Mouse (Mus musculus) liver, embryonic 15.5 days (tissue): ENCODE measurements around the gene Ogfod2. TPM values are rescaled to one million over a fixed set of nuclear protein-coding genes. Genes with fewer than 3 reads are reported as not detected.
A peak's percentile ranks its signal among the peaks of the same experiment; 100 is the strongest.

Experiments used
- ATAC-seq: fragments of 200-750 bp; cut with Nextera tagmentation; 2 replicates; pipeline ENCODE4 v1.8.0; 2017; ENCODE audit warnings: moderate number of reproducible peaks, mild to moderate bottlenecking, moderate library complexity; ENCODE audit not compliant: insufficient read depth
- H3K27ac ChIP-seq: fragments of 300-500 bp; sonication (generic); replicated peaks from 2 replicates; pipeline ENCODE4 v1.5.1; 2015; ENCODE audit warnings: mild to moderate bottlenecking, inconsistent platforms
- H3K27me3 ChIP-seq: fragments of 300-500 bp; sonication (generic); 2 replicates; pipeline ENCODE4 v1.6.1; 2015; ENCODE audit warnings: mild to moderate bottlenecking, inconsistent platforms
- H3K36me3 ChIP-seq: fragments of 300-500 bp; sonication (generic); replicated peaks from 2 replicates; pipeline ENCODE4 v1.6.1; 2015; ENCODE audit warnings: moderate library complexity, mild to moderate bottlenecking, inconsistent platforms
- H3K4me1 ChIP-seq: fragments of 300-500 bp; sonication (generic); replicated peaks from 2 replicates; pipeline ENCODE4 v1.6.1; 2015; ENCODE audit warnings: inconsistent platforms
- H3K4me2 ChIP-seq: fragments of 300-500 bp; sonication (generic); 2 replicates; pipeline ENCODE4 v1.6.1; 2015; ENCODE audit warnings: moderate library complexity, mild to moderate bottlenecking, inconsistent platforms
- H3K4me3 ChIP-seq: fragments of 300-500 bp; sonication (generic); replicated peaks from 2 replicates; pipeline ENCODE4 v1.5.1; 2015; ENCODE audit warnings: mild to moderate bottlenecking, inconsistent platforms
- H3K9ac ChIP-seq: fragments of 300-500 bp; sonication (generic); 2 replicates; pipeline ENCODE4 v1.6.1; 2015; ENCODE audit warnings: moderate library complexity, mild to moderate bottlenecking, inconsistent platforms
- H3K9me3 ChIP-seq: fragments of 300-500 bp; sonication (generic); replicated peaks from 2 replicates; pipeline ENCODE4 v1.6.1; 2016; ENCODE audit warnings: inconsistent platforms
- WGBS: fragments of 180-500 bp; shearing (Covaris S2); methylation state at CpG from one replicate; pipeline ENCODE4 v1.1.7; 2015; ENCODE audit warnings: mixed read lengths; ENCODE audit not compliant: insufficient replicate concordance; 5-methylcytosine and 5-hydroxymethylcytosine counted together
- polyA plus RNA-seq: library from polyadenylated mRNA; unstranded; fragments of >200 nt; fragmentation: Nextera tagmentation; extraction: Ambion mirVana; gene quantifications from 2 replicates; pipeline ENCODE4 v1.2.1, GENCODE M21; 2015

Gene Ogfod2
- polyA plus RNA-seq, 1 experiment from 2014 or later = 14.2 TPM

DNA sequence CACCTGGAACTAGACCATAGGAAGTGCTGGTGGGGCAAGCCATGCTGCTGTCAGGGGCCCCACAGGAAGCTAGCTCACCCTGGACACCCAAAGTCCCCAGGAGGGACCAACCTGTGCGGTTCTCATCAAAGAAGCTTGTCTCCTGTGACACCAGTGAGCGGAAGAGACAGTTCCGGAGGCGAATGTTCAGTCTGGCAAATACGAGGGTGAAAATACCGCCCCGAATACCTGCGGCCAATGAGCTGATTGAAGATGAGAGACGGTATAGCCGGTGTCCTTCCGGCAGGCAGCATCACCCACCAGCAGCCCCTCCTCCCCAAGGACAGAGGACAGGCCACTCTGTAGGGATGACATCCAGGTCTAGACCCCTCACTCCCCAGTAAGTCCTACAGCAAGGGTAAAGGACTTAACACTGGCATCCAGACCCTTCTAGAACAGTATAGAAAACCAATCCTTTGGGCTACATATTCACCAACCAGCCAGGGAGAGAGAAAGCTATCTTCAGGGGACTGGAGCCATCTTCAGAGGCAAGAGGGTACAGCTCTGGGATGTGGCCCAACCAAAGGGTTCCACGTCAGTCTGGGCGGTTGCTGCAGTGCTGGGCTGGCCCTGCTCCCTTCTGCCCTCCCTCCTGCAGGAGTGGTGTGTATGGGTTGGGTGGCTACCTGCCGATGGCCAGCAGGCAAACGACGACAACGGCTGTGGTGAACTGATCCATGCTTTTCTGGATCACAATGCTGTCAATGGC is 29.0 kb upstream of the Ogfod2 start:
- H3K9me3 ChIP-seq = no peaks in the 10 kb centered on the region
- no peak overlapping the region for H3K4me3 ChIP-seq
- no peak for ATAC-seq
- H3K36me3 ChIP-seq = no peaks in the 10 kb centered on the region
- H3K27ac ChIP-seq = no peak overlapping the region
- H3K4me1 ChIP-seq = peaks cover 37% of the 10 kb centered on the region
- H3K27me3 ChIP-seq = no peaks in the 10 kb centered on the region
- H3K9ac ChIP-seq = no peak overlapping the region
- H3K4me2 ChIP-seq = no peak overlapping the region
- WGBS = 72% methylated on average over 17 of the region's 17 CpGs

GRCm38 (mm10) chr5:124083850-124084587 is 28.1 kb upstream of the Ogfod2 start:
- H3K4me2 ChIP-seq = no peak overlapping the region
- H3K4me3 ChIP-seq = no peak overlapping the region
- no peaks in the 10 kb centered on the region; the same call in 1 of the 2 replicates for H3K36me3 ChIP-seq
- WGBS = 77% methylated on average over 14 of the region's 14 CpGs
- no peak for ATAC-seq
- H3K9me3 ChIP-seq = no peaks in the 10 kb centered on the region
- no peak overlapping the region for H3K9ac ChIP-seq
- peaks cover 32% of the 10 kb centered on the region for H3K4me1 ChIP-seq
- H3K27me3 ChIP-seq = no peaks in the 10 kb centered on the region
- H3K27ac ChIP-seq = no peak overlapping the region

GRCm38 (mm10) chr5:124084588-124085173 is 27.4 kb upstream of the Ogfod2 start:
- peak; percentile 46; the same call in 1 of the 2 replicates for ATAC-seq
- 37% methylated on average over 11 of the region's 11 CpGs for whole genome bisulfite sequencing
- no peak overlapping the region for H3K9ac ChIP-seq
- H3K4me2 ChIP-seq = no peak overlapping the region
- H3K36me3 ChIP-seq = peaks cover 6% of the 10 kb centered on the region
- H3K4me3 ChIP-seq = no peak overlapping the region
- H3K9me3 ChIP-seq = no peaks in the 10 kb centered on the region
- no peak overlapping the region for H3K27ac ChIP-seq
- no peaks in the 10 kb centered on the region for H3K27me3 ChIP-seq
- peaks cover 30% of the 10 kb centered on the region for H3K4me1 ChIP-seq

GRCm38 (mm10) chr5:124085513-124085912 is 26.6 kb upstream of the Ogfod2 start:
- H3K4me3 ChIP-seq = no peak overlapping the region
- H3K36me3 ChIP-seq = peaks cover 11% of the 10 kb centered on the region
- H3K4me2 ChIP-seq = no peak overlapping the region
- no peaks in the 10 kb centered on the region for H3K27me3 ChIP-seq
- no peak overlapping the region for H3K9ac ChIP-seq
- H3K4me1 ChIP-seq = peaks cover 31% of the 10 kb centered on the region
- WGBS = 67% methylated on average over 3 of the region's 3 CpGs
- H3K9me3 ChIP-seq = no peaks in the 10 kb centered on the region
- no peak for ATAC-seq
- no peak overlapping the region for H3K27ac ChIP-seq

DNA sequence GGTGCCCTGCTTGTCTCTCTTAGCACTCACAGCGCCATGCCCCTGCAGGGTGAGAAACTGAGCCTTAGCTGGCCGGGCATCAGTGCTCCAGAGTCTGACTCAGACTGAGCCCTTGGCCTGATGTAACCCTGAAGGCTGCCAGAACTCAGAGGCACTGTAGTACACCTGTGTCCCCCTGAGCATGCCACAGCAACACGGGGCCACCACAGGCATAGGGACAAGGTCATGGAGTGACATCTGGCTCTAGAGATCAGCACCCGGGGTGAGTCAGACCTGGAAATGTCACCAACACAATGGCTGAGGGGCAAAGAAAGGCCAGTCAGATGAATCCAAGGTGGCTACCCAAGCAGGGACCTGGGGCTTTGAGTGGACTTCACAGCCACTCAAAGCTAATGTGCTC is 25.2 kb upstream of the Ogfod2 start:
- H3K36me3 ChIP-seq = peaks cover 11% of the 10 kb centered on the region
- 66% methylated on average over 4 of the region's 4 CpGs for WGBS
- peaks cover 38% of the 10 kb centered on the region for H3K4me1 ChIP-seq
- no peak for ATAC-seq
- H3K4me3 ChIP-seq = no peak overlapping the region
- no peak overlapping the region for H3K9ac ChIP-seq
- no peaks in the 10 kb centered on the region for H3K27me3 ChIP-seq
- H3K4me2 ChIP-seq = no peak overlapping the region
- no peak overlapping the region for H3K27ac ChIP-seq
- H3K9me3 ChIP-seq = no peaks in the 10 kb centered on the region

DNA sequence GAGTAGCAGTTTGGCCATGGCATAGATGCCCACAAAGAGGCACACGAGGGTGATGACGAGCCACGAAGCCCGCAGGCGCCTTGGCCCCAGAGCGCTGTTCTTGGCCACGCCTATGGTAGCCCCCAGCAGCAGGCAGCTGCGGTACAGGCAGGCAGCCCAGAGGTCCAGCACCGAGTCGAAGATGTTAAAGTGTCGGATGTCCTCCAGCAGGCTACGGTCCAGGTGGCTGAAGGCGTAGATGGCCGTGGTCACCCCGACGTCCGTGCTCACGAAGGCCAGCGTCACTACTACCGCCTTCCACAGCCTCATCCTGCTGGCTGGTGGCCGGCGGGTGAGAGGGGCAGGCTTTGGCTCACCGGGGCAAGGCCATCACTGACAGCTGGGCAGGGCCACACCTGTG is 22.2 kb upstream of the Ogfod2 start:
- Histone ChIP-seq H3K36me3 (peaks cover 11% of the 10 kb centered on the region), H3K9me3 (no peaks in the 10 kb centered on the region), H3K9ac (no peak overlapping the region), H3K4me3 (no peak overlapping the region), H3K27me3 (no peaks in the 10 kb centered on the region), H3K27ac (no peak overlapping the region), H3K4me2 (no peak overlapping the region), H3K4me1 (peaks cover 55% of the 10 kb centered on the region)
- WGBS = 87% methylated on average over 23 of the region's 23 CpGs
- ATAC-seq = no peak

- Histone ChIP-seq H3K4me1 (peaks cover 68% of the 10 kb centered on the region), H3K36me3 (peaks cover 11% of the 10 kb centered on the region), H3K4me3 (peak overlapping the region; percentile 32), H3K27me3 (no peaks in the 10 kb centered on the region), H3K9ac (peak overlapping the region; percentile 31), H3K4me2 (peak overlapping the region; percentile 97), H3K9me3 (no peaks in the 10 kb centered on the region), H3K27ac (peak overlapping the region; percentile 93)
- 20% methylated on average over 9 of the region's 9 CpGs for WGBS
- peak; percentile 75 for ATAC-seq
Measured at GRCm38 (mm10) chr5:124091951-124092406, 20.1 kb upstream of the Ogfod2 start.

DNA sequence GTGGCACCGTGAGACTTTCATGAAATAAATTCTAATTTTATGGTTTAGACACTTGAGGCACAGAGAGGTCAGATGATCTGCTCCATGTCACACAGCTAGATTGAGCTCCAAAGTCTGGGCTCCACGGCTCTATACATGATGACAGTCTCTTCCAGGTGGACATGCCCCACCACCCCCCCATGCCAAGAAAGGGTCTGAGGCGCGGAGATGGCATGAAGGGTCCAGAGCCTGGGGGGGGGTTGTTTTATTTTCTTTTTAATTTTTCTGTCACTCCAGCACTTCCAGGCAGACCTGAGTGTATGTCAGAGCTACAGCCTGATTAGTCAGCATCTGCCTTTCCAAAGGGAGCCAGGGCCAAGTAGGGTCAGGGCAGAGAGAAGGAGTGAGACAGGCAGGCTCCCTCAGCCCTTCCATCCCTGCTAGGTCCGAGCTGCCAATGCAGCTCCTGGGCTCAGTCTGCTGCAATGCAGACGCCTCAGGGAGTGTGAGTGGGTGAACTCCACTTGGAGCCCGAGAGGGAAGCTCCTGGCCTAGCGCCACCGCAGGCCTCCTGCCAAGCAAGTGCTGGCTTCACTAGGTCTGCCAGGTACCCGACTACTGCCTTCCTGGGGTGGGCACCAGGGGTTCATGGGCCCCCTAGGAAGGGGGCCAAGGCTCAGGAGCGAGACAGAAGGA is 18.8 kb upstream of the Ogfod2 start:
- 79% methylated on average over 11 of the region's 11 CpGs for WGBS
- peak overlapping the region; percentile 93 for H3K27ac ChIP-seq
- ATAC-seq = no peak

GRCm38 (mm10) chr5:124093852-124094604 is 18.1 kb upstream of the Ogfod2 start:
- H3K36me3 ChIP-seq = peaks cover 11% of the 10 kb centered on the region
- peak overlapping the region; percentile 89; the same call in 1 of the 2 replicates for H3K9ac ChIP-seq
- no peaks in the 10 kb centered on the region for H3K27me3 ChIP-seq
- peak overlapping the region; percentile 97 for H3K4me2 ChIP-seq
- peak overlapping the region; percentile 79 for H3K4me3 ChIP-seq
- 79% methylated on average over 12 of the region's 12 CpGs for WGBS
- ATAC-seq = no peak
- peak overlapping the region; percentile 93 for H3K27ac ChIP-seq
- no peaks in the 10 kb centered on the region for H3K9me3 ChIP-seq
- peaks cover 68% of the 10 kb centered on the region for H3K4me1 ChIP-seq

More for the DNA sequence above, 18.8 kb upstream of the Ogfod2 start:
- Histone ChIP-seq H3K27me3 (no peaks in the 10 kb centered on the region), H3K36me3 (peaks cover 11% of the 10 kb centered on the region), H3K9ac (no peak overlapping the region), H3K4me2 (peak overlapping the region; percentile 97), H3K4me1 (peaks cover 68% of the 10 kb centered on the region), H3K4me3 (peak overlapping the region; percentile 79; the same call in 1 of the 2 replicates), H3K9me3 (no peaks in the 10 kb centered on the region)

GRCm38 (mm10) chr5:124095077-124095581 is 17.0 kb upstream of the Ogfod2 start:
- Histone ChIP-seq H3K27ac (peak overlapping the region; percentile 93), H3K36me3 (0 out of 2 replicates have a peak, but pooled peaks cover 1% of the 10 kb centered on the region), H3K9ac (peak overlapping the region; percentile 89), H3K4me2 (peak overlapping the region; percentile 97), H3K27me3 (no peaks in the 10 kb centered on the region), H3K4me1 (peaks cover 63% of the 10 kb centered on the region), H3K9me3 (no peaks in the 10 kb centered on the region), H3K4me3 (peak overlapping the region; percentile 79)
- peak; percentile 77 for ATAC-seq
- 8% methylated on average over 19 of the region's 19 CpGs for WGBS
